Mouse (Mus musculus): ENCODE data around the gene Cyp8b1. TPM values are rescaled to one million over a fixed set of nuclear protein-coding genes. Genes with fewer than 3 reads are reported as not detected.

Gene Cyp8b1
- total and polyA plus RNA-seq, 3 experiments, result not detected

DNA sequence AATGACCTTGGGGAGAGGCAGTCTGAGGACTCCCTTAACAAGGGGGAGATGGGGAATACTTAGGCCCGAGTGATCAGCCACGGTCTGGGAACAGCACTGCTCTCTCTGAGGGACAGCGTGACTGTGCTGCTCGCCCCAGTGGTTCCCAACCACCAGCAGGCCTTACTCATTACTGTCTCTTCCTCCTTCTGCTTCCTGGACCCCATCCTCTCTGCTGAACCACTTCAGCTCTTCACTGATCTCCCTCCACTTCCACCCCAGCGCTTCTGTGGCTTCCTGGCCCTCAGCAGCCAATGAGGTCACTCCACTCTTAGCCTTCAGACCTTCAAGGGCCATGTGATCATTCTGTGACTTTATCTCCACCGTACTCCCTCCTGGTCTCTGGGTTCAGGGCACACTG is 6.5 kb downstream of the Cyp8b1 start:
- Histone ChIP-seq H3K79me2 (ENCODE audit: control insufficient read depth, insufficient read depth, low read length, poor library complexity) (no peaks in the 10 kb centered on the region), H3K36me3 (ENCODE audit: control insufficient read depth in 1 of 2, insufficient read depth in 2 of 2, low read length in 2 of 2) (no peaks in the 10 kb centered on the region), H3K4me3 (ENCODE audit: control insufficient read depth in 1 of 2, insufficient read depth in 1 of 2, low read depth in 2 of 2, low read length in 2 of 2) (no peak overlapping the region), H3K9me3 (replicated peaks; ENCODE audit: insufficient read depth, low read length) (no peaks in the 10 kb centered on the region), H3K27ac (ENCODE audit: control insufficient read depth, low read depth, low read length) (no peak overlapping the region), H3K9ac (ENCODE audit: control insufficient read depth, low read depth, low read length, poor library complexity, severe bottlenecking) (no peak overlapping the region), H3K4me1 (ENCODE audit: control insufficient read depth in 1 of 2, insufficient read depth in 2 of 2, low read length in 2 of 2) (no peaks in the 10 kb centered on the region), H3K27me3 (ENCODE audit: control insufficient read depth in 1 of 2, insufficient read depth in 2 of 2, low read length in 2 of 2) (no peaks in the 10 kb centered on the region; a peak in 1 of 4 replicates)
- TF ChIP-seq HCFC1 (IDR thresholded peaks at IDR 0.05; ENCODE audit: low read depth, low read length) (no peak), ETS1 (IDR thresholded peaks at IDR 0.05; ENCODE audit: low read depth, low read length) (no peak), CHD2 (IDR thresholded peaks at IDR 0.05; ENCODE audit: low read length) (no peak), GATA1 (IDR thresholded peaks at IDR 0.05; ENCODE audit: low read depth, low read length) (no peak), MAFK (IDR thresholded peaks at IDR 0.05; ENCODE audit: borderline replicate concordance, low read depth, low read length) (no peak), TAL1 (IDR thresholded peaks at IDR 0.05; ENCODE audit: low read length) (no peak), NELFE (IDR thresholded peaks at IDR 0.05; ENCODE audit: low read depth, low read length) (no peak), ELF1 (IDR thresholded peaks at IDR 0.05; ENCODE audit: low read depth, low read length) (no peak), TCF12 (IDR thresholded peaks at IDR 0.05; ENCODE audit: low read depth, low read length) (no peak), MAZ (IDR thresholded peaks at IDR 0.05; ENCODE audit: low read depth, low read length) (no peak), UBTF (IDR thresholded peaks at IDR 0.05; ENCODE audit: borderline replicate concordance, insufficient read depth, low read depth, low read length) (no peak), EP300 (IDR thresholded peaks at IDR 0.05; ENCODE audit: low read depth in 1 of 2, low read length in 2 of 2) (no peak), ZMIZ1 (IDR thresholded peaks at IDR 0.05; ENCODE audit: low read depth, low read length) (no peak), CTCF (IDR thresholded peaks at IDR 0.05 in 2 of 3, conservative IDR thresholded peaks at IDR 0.05 in 1 of 3; ENCODE audit: control insufficient read depth in 1 of 3, insufficient read depth in 1 of 3, low read depth in 2 of 3, low read length in 3 of 3, poor library complexity in 1 of 3, severe bottlenecking in 1 of 3) (no peak), E2F4 (IDR thresholded peaks at IDR 0.05; ENCODE audit: borderline replicate concordance, low read depth, low read length) (no peak), NRF1 (IDR thresholded peaks at IDR 0.05; ENCODE audit: insufficient read depth, low read depth, low read length, poor library complexity, severe bottlenecking) (no peak)
- DNase-seq (ENCODE audit: low read depth, low spot score), result no peak

GRCm38 (mm10) chr9:121908321-121908720 is 7.8 kb downstream of the Cyp8b1 start:
- Histone ChIP-seq H3K27ac (ENCODE audit: control insufficient read depth, low read depth, low read length) (no peak overlapping the region), H3K9ac (ENCODE audit: control insufficient read depth, low read depth, low read length, poor library complexity, severe bottlenecking) (no peak overlapping the region), H3K4me1 (ENCODE audit: control insufficient read depth in 1 of 2, insufficient read depth in 2 of 2, low read length in 2 of 2) (no peaks in the 10 kb centered on the region), H3K27me3 (ENCODE audit: control insufficient read depth in 1 of 2, insufficient read depth in 2 of 2, low read length in 2 of 2) (peaks cover 0 to 2% of the 10 kb centered on the region in 2 experiments; a peak in 2 of 4 replicates), H3K4me3 (ENCODE audit: control insufficient read depth in 1 of 2, insufficient read depth in 1 of 2, low read depth in 2 of 2, low read length in 2 of 2) (no peak overlapping the region), H3K79me2 (ENCODE audit: control insufficient read depth, insufficient read depth, low read length, poor library complexity) (no peaks in the 10 kb centered on the region; the same call in 1 of the 2 replicates), H3K9me3 (replicated peaks; ENCODE audit: insufficient read depth, low read length) (no peaks in the 10 kb centered on the region), H3K36me3 (ENCODE audit: control insufficient read depth in 1 of 2, insufficient read depth in 2 of 2, low read length in 2 of 2) (no peaks in the 10 kb centered on the region)
- no peak for DNase-seq (ENCODE audit: low read depth, low spot score)
- TF ChIP-seq ZKSCAN1 (IDR thresholded peaks at IDR 0.05; ENCODE audit: low read depth, low read length) (no peak), MAFK (IDR thresholded peaks at IDR 0.05; ENCODE audit: borderline replicate concordance, low read depth, low read length) (no peak), E2F4 (IDR thresholded peaks at IDR 0.05; ENCODE audit: borderline replicate concordance, low read depth, low read length) (no peak), NRF1 (IDR thresholded peaks at IDR 0.05; ENCODE audit: insufficient read depth, low read depth, low read length, poor library complexity, severe bottlenecking) (no peak)
